Comparison of ENCODE assay signal across 18 mouse cellular contexts in genomic region chr4:134588287-134588686, GRCm38 (mm10). TPM values are rescaled to one million over a fixed set of nuclear protein-coding genes. Genes with fewer than 3 reads are reported as not detected.
DNase-seq lines count a peak whose midpoint lies in the region; ATAC-seq and TF ChIP-seq lines count a peak whose summit lies in the region.
"Had no signal": no experiment of that assay in that cellular context is flagged by ENCODE, and none has a peak within 500 bp of the region (broad histone marks: within the 10 kb centered on the region; RNA-seq: fewer than 3 reads in every experiment).

No protein-coding gene starts in this region.

- no peak for ATAC-seq in liver, postnatal 0 days
- ATAC-seq: activated CD4-positive, CD25-positive, alpha-beta regulatory T cell, adult 4 months; CD4-positive, CD25-positive, alpha-beta regulatory T cell, adult 4 months; forebrain, embryonic 13.5 days; forebrain, embryonic 16.5 days had no signal

- H3K9me3 ChIP-seq in liver, postnatal 0 days (ENCODE audit: low read length): no peaks in the 10 kb centered on the region
- H3K9me3 ChIP-seq in CH12.LX (replicated peaks; ENCODE audit: low read length): no peaks in the 10 kb centered on the region
- no peaks in the 10 kb centered on the region for H3K9me3 ChIP-seq in heart, embryonic 10.5 days
- H3K9me3 ChIP-seq: forebrain, embryonic 10.5 days; forebrain, embryonic 13.5 days; hindbrain, embryonic 12.5 days; hindbrain, embryonic 15.5 days had no signal

- H3K4me2 ChIP-seq in liver, postnatal 0 days (ENCODE audit: low read depth, low read length): no peak overlapping the region
- H3K4me2 ChIP-seq in CH12.LX (ENCODE audit: insufficient read depth, low read depth, poor library complexity, severe bottlenecking): no peak overlapping the region
- H3K4me2 ChIP-seq: forebrain, embryonic 13.5 days; heart, embryonic 11.5 days; hindbrain, embryonic 12.5 days; hindbrain, embryonic 15.5 days had no signal

- peaks cover 15% of the 10 kb centered on the region for H3K4me1 ChIP-seq in liver, postnatal 0 days (ENCODE audit: insufficient read depth)
- peaks cover 10 to 68% of the 10 kb centered on the region in 2 experiments for H3K4me1 ChIP-seq in CH12.LX (ENCODE audit: control insufficient read depth in 1 of 2, insufficient read depth in 2 of 2)
- H3K4me1 ChIP-seq in heart, embryonic 10.5 days: peaks cover 50% of the 10 kb centered on the region

- in situ Hi-C loops in CH12.LX (cut with MboI; ENCODE audit: low pct_ligation_motif_present, low pct_unique_long_range_greater_than_20kb, low sequenced_read_pairs): no loop called here

- no peaks in the 10 kb centered on the region for H3K36me3 ChIP-seq in liver, postnatal 0 days (replicated peaks; ENCODE audit: insufficient read depth, low read length)
- H3K36me3 ChIP-seq in CH12.LX (replicated peaks in 1 of 2; ENCODE audit: control insufficient read depth in 1 of 2, insufficient read depth in 1 of 2, low read length in 1 of 2): no peaks in the 10 kb centered on the region
- H3K36me3 ChIP-seq in macrophage (ENCODE audit: inconsistent target): peaks cover 48% of the 10 kb centered on the region
- peaks cover 24% of the 10 kb centered on the region for H3K36me3 ChIP-seq in heart, embryonic 10.5 days
- H3K36me3 ChIP-seq: hindbrain, embryonic 12.5 days; hindbrain, embryonic 15.5 days had no signal

- no peak for TF ChIP-seq EP300 in liver, postnatal 0 days (IDR thresholded peaks at IDR 0.05; ENCODE audit: low read depth)
- TF ChIP-seq EP300 in CH12.LX (IDR thresholded peaks at IDR 0.05; ENCODE audit: low read length): no peak

- dilution Hi-C loops in CH12.LX (cut with MboI; ENCODE audit: extremely low pct_ligation_motif_present, extremely low pct_unique_long_range_greater_than_20kb, low sequenced_read_pairs): no loop called here

- H3K9ac ChIP-seq in liver, postnatal 0 days (replicated peaks): no peak overlapping the region
- no peak overlapping the region for H3K9ac ChIP-seq in CH12.LX (ENCODE audit: insufficient read depth, low read depth)
- H3K9ac ChIP-seq: hindbrain, embryonic 12.5 days; hindbrain, embryonic 15.5 days had no signal

- TF ChIP-seq POLR2A in CH12.LX (IDR thresholded peaks at IDR 0.05; ENCODE audit: low read depth, low read length): no peak

- 77% methylated on average over 9 of the region's 9 CpGs for WGBS in liver, postnatal 0 days (ENCODE audit: insufficient replicate concordance)
- WGBS in macrophage (ENCODE audit: missing documents): 81% methylated on average over 8 of the region's 9 CpGs
- 89% methylated on average over 9 of the region's 9 CpGs for WGBS in heart, embryonic 10.5 days

- TF ChIP-seq RAD21 in CH12.LX (IDR thresholded peaks at IDR 0.05; ENCODE audit: low read depth, low read length): no peak

- 0 out of 2 replicates have a peak overlapping the region, but pooled peaks have one; percentile 16 for H3K27ac ChIP-seq in liver, postnatal 0 days (ENCODE audit: low read depth)
- H3K27ac ChIP-seq in CH12.LX (ENCODE audit: insufficient read depth, low read depth) (no peak overlapping the region), macrophage (peak overlapping the region; percentile 97)
- H3K27ac ChIP-seq in heart, embryonic 10.5 days: no peak overlapping the region; the same call in 1 of the 2 replicates
- H3K27ac ChIP-seq: forebrain, embryonic 10.5 days; forebrain, embryonic 13.5 days; heart, adult 2 months; hindbrain, embryonic 12.5 days; hindbrain, embryonic 15.5 days had no signal

- DNase-seq in liver, postnatal 0 days: no peak
- DNase-seq in liver: no peak
- DNase-seq in CH12.LX (ENCODE audit: extremely low read depth): peak; percentile 80
- no peak for DNase-seq in cerebellum, adult 11-12 months
- no peak for DNase-seq in heart, embryonic 10.5 days (ENCODE audit: low spot score)
- DNase-seq: cerebellum, adult 9-10 months; gastrocnemius, postnatal 10 days; gastrocnemius, postnatal 36 days; heart, adult 2 months had no signal

- H3K79me2 ChIP-seq in CH12.LX (replicated peaks; ENCODE audit: control insufficient read depth, extremely low read depth, insufficient read depth, poor library complexity, severe bottlenecking) (no peaks in the 10 kb centered on the region), macrophage (ENCODE audit: inconsistent target) (peaks cover 55% of the 10 kb centered on the region)

- no peak for TF ChIP-seq CTCF in liver, postnatal 0 days (IDR thresholded peaks at IDR 0.05; ENCODE audit: low read depth)
- TF ChIP-seq CTCF in CH12.LX (conservative IDR thresholded peaks at IDR 0.05 in 1 of 2, IDR thresholded peaks at IDR 0.05 in 1 of 2; ENCODE audit: low read depth in 2 of 2, low read length in 2 of 2): no peak

- H3K4me3 ChIP-seq in liver, postnatal 0 days (ENCODE audit: low read depth, low read length): no peak overlapping the region
- H3K4me3 ChIP-seq in CH12.LX (replicated peaks in 1 of 3; ENCODE audit: low read depth in 2 of 3, low read length in 2 of 3, poor library complexity in 1 of 3) (no peak overlapping the region), macrophage (ENCODE audit: inconsistent target) (no peak overlapping the region)
- no peak overlapping the region for H3K4me3 ChIP-seq in heart, embryonic 10.5 days
- H3K4me3 ChIP-seq: forebrain, embryonic 10.5 days; forebrain, embryonic 13.5 days; heart, adult 2 months; hindbrain, embryonic 12.5 days; hindbrain, embryonic 15.5 days had no signal

- H3K27me3 ChIP-seq in liver, postnatal 0 days (ENCODE audit: insufficient read depth, low read length): no peaks in the 10 kb centered on the region
- no peaks in the 10 kb centered on the region for H3K27me3 ChIP-seq in CH12.LX (replicated peaks)
- no peaks in the 10 kb centered on the region for H3K27me3 ChIP-seq in heart, embryonic 10.5 days (ENCODE audit: insufficient read depth, poor library complexity, severe bottlenecking)
- H3K27me3 ChIP-seq: forebrain, embryonic 13.5 days; hindbrain, embryonic 12.5 days; hindbrain, embryonic 15.5 days had no signal

TF ChIP-seq in CH12.LX, 34 proteins besides CTCF, POLR2A, EP300 and RAD21:
- TF ChIP-seq MAX (IDR thresholded peaks at IDR 0.05; ENCODE audit: low read length) (peak; percentile 65), IRF4 (IDR thresholded peaks at IDR 0.05; ENCODE audit: low read depth, low read length) (0 out of 2 replicates have a peak, but pooled peaks have one; percentile 4), NRF1 (IDR thresholded peaks at IDR 0.05; ENCODE audit: low read depth, low read length) (no peak), MXI1 (IDR thresholded peaks at IDR 0.05; ENCODE audit: low read depth, low read length) (peak; percentile 13; the same call in 1 of the 2 replicates), UBTF (IDR thresholded peaks at IDR 0.05; ENCODE audit: low read depth, low read length) (0 out of 2 replicates have a peak, but pooled peaks have one; percentile 30), USF1 (IDR thresholded peaks at IDR 0.05; ENCODE audit: low read depth, low read length) (no peak), TCF12 (IDR thresholded peaks at IDR 0.05; ENCODE audit: low read depth, low read length) (0 out of 2 replicates have a peak, but pooled peaks have one; percentile 23)

RNA-seq across cellular contexts. Expression of gene Selenon, which starts 36.3 kb away (rescaled TPM):
- polyA plus RNA-seq in liver, postnatal 0 days (2015; fragmentation: Nextera tagmentation; extraction: Ambion mirVana): 2.8 TPM in 2 replicates
- total RNA-seq in CH12.LX (2012; rRNA removed) (0.38 and 0.64 TPM in 2 replicates), CH12.LX (2014; rRNA removed) (0.24 and 0.27 TPM in 2 replicates)
- polyA plus RNA-seq in CH12.LX (2012; ENCODE audit: insufficient read length, low read depth) (0.65 and 1.0 TPM in 2 replicates), macrophage (2018) (33.9 to 45.7 TPM (median 42.5 TPM) in 3 replicates)
- 10 to 100 TPM in 20 of 26 experiments, 1 to 10 TPM in 6; 5.2 to 46.0 (median 17.1) TPM for total RNA-seq in macrophage (2018; cell fraction: chromatin; rRNA removed)
- 10 to 100 TPM; 20.5 to 62.6 (median 35.0) TPM for total RNA-seq in macrophage (2018; cell fraction: cytosol; rRNA removed)
- 10 to 100 TPM; 11.3 to 73.6 (median 34.3) TPM for total RNA-seq in macrophage (2018; cell fraction: nucleus; rRNA removed)
- 8.0 and 9.0 TPM in 2 replicates for polyA plus RNA-seq in heart, embryonic 10.5 days (2016; fragmentation: Nextera tagmentation; extraction: Ambion mirVana)

RNA-seq across cellular contexts. Expression of gene Mtfr1l, which starts 53.1 kb away (rescaled TPM):
- 56.9 and 60.3 TPM in 2 replicates for polyA plus RNA-seq in liver, postnatal 0 days (2015; fragmentation: Nextera tagmentation; extraction: Ambion mirVana)
- total RNA-seq in CH12.LX (2012; rRNA removed): 16.2 and 19.5 TPM in 2 replicates
- 27.8 and 34.0 TPM in 2 replicates for total RNA-seq in CH12.LX (2014; rRNA removed)
- 33.2 and 36.5 TPM in 2 replicates for polyA plus RNA-seq in CH12.LX (2012; ENCODE audit: insufficient read length, low read depth)
- total RNA-seq in macrophage (2018; cell fraction: chromatin; rRNA removed): 10 to 100 TPM; 27.3 to 92.7 (median 58.7) TPM
- total RNA-seq in macrophage (2018; cell fraction: cytosol; rRNA removed): 10 to 100 TPM; 46.0 to 72.3 (median 63.0) TPM
- 10 to 100 TPM; 29.6 to 94.1 (median 58.5) TPM for total RNA-seq in macrophage (2018; cell fraction: nucleus; rRNA removed)
- polyA plus RNA-seq in macrophage (2018): 45.6 to 78.8 TPM (median 65.1 TPM) in 3 replicates
- 155 and 166 TPM in 2 replicates for polyA plus RNA-seq in heart, embryonic 10.5 days (2016; fragmentation: Nextera tagmentation; extraction: Ambion mirVana)

Comparison
In these comparisons a context has a peak if more than half of its experiments do, and no peak if none do; other contexts are left out.
1. H3K27ac ChIP-seq: peak in liver, postnatal 0 days (single experiment) and macrophage (single experiment); none in CH12.LX (single experiment) and heart, embryonic 10.5 days (single experiment).